Mouse (Mus musculus): ENCODE data around the gene Rpl22. TPM values are rescaled to one million over a fixed set of nuclear protein-coding genes. Genes with fewer than 3 reads are reported as not detected.
A peak's percentile ranks its signal among the peaks of the same experiment; 100 is the strongest.

Rpl22 gene
- polyA plus RNA-seq, 1 experiment from 2014 or later, result 441 TPM

DNA sequence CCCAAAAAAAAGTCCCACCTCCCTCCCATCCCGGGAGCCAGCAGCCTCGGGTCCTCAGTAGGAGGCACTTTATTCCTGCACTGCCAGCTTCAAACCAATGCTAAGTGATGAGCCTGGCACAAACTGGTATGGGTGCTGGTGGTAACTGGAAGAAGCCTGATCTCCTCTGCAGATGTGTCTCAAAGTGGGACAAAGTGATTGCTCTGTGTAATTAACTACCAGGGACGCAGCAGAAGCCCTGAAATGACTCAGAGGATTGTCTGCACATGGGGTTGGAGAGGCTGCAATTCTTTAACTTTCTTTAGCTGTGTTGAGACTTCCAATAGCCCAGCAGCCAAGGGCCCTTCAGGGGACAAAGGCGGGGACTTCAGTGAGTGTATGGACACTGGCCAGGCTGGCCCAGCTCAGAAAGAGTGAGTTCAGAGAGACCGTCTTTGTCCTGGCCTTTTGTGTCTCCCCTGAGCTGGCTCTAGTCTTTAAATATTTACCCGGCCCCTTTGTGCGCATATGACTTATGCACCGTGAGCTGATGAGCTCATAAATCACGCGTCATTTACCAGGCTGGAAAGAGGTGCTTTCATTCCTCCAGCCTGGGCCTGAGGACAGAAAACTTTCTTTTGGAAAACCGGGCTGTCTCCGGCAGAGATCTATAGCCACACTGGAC, 33.3 kb upstream of the Rpl22 start:
- Histone ChIP-seq H3K4me3 (ENCODE audit: low read depth, low read length) (no peak overlapping the region), H3K4me2 (ENCODE audit: low read depth, low read length) (no peak overlapping the region), H3K27ac (replicated peaks; ENCODE audit: low read depth, low read length) (no peak overlapping the region), H3K4me1 (ENCODE audit: control insufficient read depth, insufficient read depth, low read length) (no peaks in the 10 kb centered on the region), H3K9ac (replicated peaks; ENCODE audit: low read length) (no peak overlapping the region), H3K27me3 (ENCODE audit: control insufficient read depth, insufficient read depth, low read length) (peaks cover 54% of the 10 kb centered on the region), H3K9me3 (replicated peaks; ENCODE audit: control insufficient read depth, low read length) (no peaks in the 10 kb centered on the region), H3K36me3 (replicated peaks; ENCODE audit: control insufficient read depth, insufficient read depth, low read depth, low read length) (no peaks in the 10 kb centered on the region)
- ATAC-seq (replicated peaks; ENCODE audit: insufficient number of reproducible peaks, low FRiP score, low TSS enrichment, low read depth) (no peak), DNase-seq (ENCODE audit: low spot score) (no peak)
- WGBS, result 21% methylated on average over 12 of the region's 12 CpGs

GRCm38 (mm10) chr4:152294188-152294929, 31.2 kb upstream of the Rpl22 start:
- no peak overlapping the region for H3K4me3 ChIP-seq (ENCODE audit: low read depth, low read length)
- no peaks in the 10 kb centered on the region for H3K4me1 ChIP-seq (ENCODE audit: control insufficient read depth, insufficient read depth, low read length)

DNA sequence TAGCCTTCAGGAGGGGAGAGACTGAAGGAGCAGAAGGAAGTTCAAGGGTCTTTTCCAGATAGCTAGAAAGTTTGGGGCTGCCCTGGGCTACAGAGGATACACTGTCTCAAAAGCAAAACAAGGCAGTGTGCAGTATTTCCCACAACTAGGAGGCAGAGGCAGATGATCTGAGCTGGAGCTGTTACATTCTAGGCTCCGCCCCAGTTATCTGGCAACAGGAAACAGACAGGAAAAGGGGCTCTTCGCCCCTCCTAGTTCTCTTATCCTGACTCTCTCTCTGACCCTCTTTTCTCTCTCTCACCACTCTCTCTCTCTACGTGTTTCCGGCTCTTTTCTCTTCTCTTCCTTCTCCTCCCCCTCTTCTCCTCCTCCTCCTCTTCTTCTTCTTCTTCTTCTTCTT, 29.6 kb upstream of the Rpl22 start:
- Histone ChIP-seq H3K4me3 (ENCODE audit: low read depth, low read length) (no peak overlapping the region), H3K27me3 (ENCODE audit: control insufficient read depth, insufficient read depth, low read length) (peaks cover 26% of the 10 kb centered on the region), H3K4me1 (ENCODE audit: control insufficient read depth, insufficient read depth, low read length) (no peaks in the 10 kb centered on the region)

More at GRCm38 (mm10) chr4:152294188-152294929, 31.2 kb upstream of the Rpl22 start:
- Histone ChIP-seq H3K9me3 (replicated peaks; ENCODE audit: control insufficient read depth, low read length) (no peaks in the 10 kb centered on the region), H3K9ac (replicated peaks; ENCODE audit: low read length) (no peak overlapping the region), H3K4me2 (ENCODE audit: low read depth, low read length) (no peak overlapping the region), H3K27ac (replicated peaks; ENCODE audit: low read depth, low read length) (no peak overlapping the region), H3K36me3 (replicated peaks; ENCODE audit: control insufficient read depth, insufficient read depth, low read depth, low read length) (no peaks in the 10 kb centered on the region), H3K27me3 (ENCODE audit: control insufficient read depth, insufficient read depth, low read length) (peaks cover 40% of the 10 kb centered on the region)
- DNase-seq (ENCODE audit: low spot score) (no peak), ATAC-seq (replicated peaks; ENCODE audit: insufficient number of reproducible peaks, low FRiP score, low TSS enrichment, low read depth) (no peak)
- 49% methylated on average over 10 of the region's 10 CpGs for WGBS

GRCm38 (mm10) chr4:152296371-152296770, 29.2 kb upstream of the Rpl22 start:
- DNase-seq (ENCODE audit: low spot score) (no peak), ATAC-seq (replicated peaks; ENCODE audit: insufficient number of reproducible peaks, low FRiP score, low TSS enrichment, low read depth) (no peak)
- Histone ChIP-seq H3K9ac (replicated peaks; ENCODE audit: low read length) (no peak overlapping the region), H3K27me3 (ENCODE audit: control insufficient read depth, insufficient read depth, low read length) (peaks cover 22% of the 10 kb centered on the region), H3K4me1 (ENCODE audit: control insufficient read depth, insufficient read depth, low read length) (no peaks in the 10 kb centered on the region), H3K27ac (replicated peaks; ENCODE audit: low read depth, low read length) (no peak overlapping the region), H3K4me2 (ENCODE audit: low read depth, low read length) (peak overlapping the region; percentile 59), H3K4me3 (ENCODE audit: low read depth, low read length) (peak overlapping the region; percentile 94), H3K36me3 (replicated peaks; ENCODE audit: control insufficient read depth, insufficient read depth, low read depth, low read length) (0 out of 2 replicates have a peak, but pooled peaks cover 2% of the 10 kb centered on the region), H3K9me3 (replicated peaks; ENCODE audit: control insufficient read depth, low read length) (no peaks in the 10 kb centered on the region)
- WGBS, result 25% methylated on average over 8 of the region's 8 CpGs

More for the DNA sequence above, 29.6 kb upstream of the Rpl22 start:
- DNase-seq (ENCODE audit: low spot score), result no peak
- Histone ChIP-seq H3K9me3 (replicated peaks; ENCODE audit: control insufficient read depth, low read length) (no peaks in the 10 kb centered on the region), H3K4me2 (ENCODE audit: low read depth, low read length) (no peak overlapping the region), H3K36me3 (replicated peaks; ENCODE audit: control insufficient read depth, insufficient read depth, low read depth, low read length) (0 out of 2 replicates have a peak, but pooled peaks cover 2% of the 10 kb centered on the region), H3K9ac (replicated peaks; ENCODE audit: low read length) (no peak overlapping the region), H3K27ac (replicated peaks; ENCODE audit: low read depth, low read length) (no peak overlapping the region)
- 43% methylated on average over 4 of the region's 4 CpGs for WGBS
- ATAC-seq (replicated peaks; ENCODE audit: insufficient number of reproducible peaks, low FRiP score, low TSS enrichment, low read depth), result no peak

- H3K27me3 ChIP-seq (ENCODE audit: control insufficient read depth, insufficient read depth, low read length), result peaks cover 14% of the 10 kb centered on the region
- peak within 1 kb of the TSS; percentile 30; the same call in 1 of the 2 replicates for H3K27ac ChIP-seq (replicated peaks; ENCODE audit: low read depth, low read length)
- H3K4me3 ChIP-seq (ENCODE audit: low read depth, low read length), result peak within 1 kb of the TSS; percentile 94
- H3K9ac ChIP-seq (replicated peaks; ENCODE audit: low read length), result peak within 1 kb of the TSS; percentile 96
- H3K36me3 ChIP-seq (replicated peaks; ENCODE audit: control insufficient read depth, insufficient read depth, low read depth, low read length), result 0 out of 2 replicates have a peak, but pooled peaks cover 2% of the 10 kb centered on the region
- under 1% methylated on average over 104 of the region's 119 CpGs for WGBS
- H3K9me3 ChIP-seq (replicated peaks; ENCODE audit: control insufficient read depth, low read length), result no peaks in the 10 kb centered on the region
- peak; percentile 99 for DNase-seq (ENCODE audit: low spot score)
- peak within 1 kb of the TSS; percentile 95 for H3K4me2 ChIP-seq (ENCODE audit: low read depth, low read length)
- no peaks in the 10 kb centered on the region for H3K4me1 ChIP-seq (ENCODE audit: control insufficient read depth, insufficient read depth, low read length)
- ATAC-seq (replicated peaks; ENCODE audit: insufficient number of reproducible peaks, low FRiP score, low TSS enrichment, low read depth), result peak; percentile 90
Measured at GRCm38 (mm10) chr4:152296874-152297861, 28.4 kb upstream of the Rpl22 start, which contains the start of gene Icmt. Icmt (plus strand) TSS chr4:152297227.

DNA sequence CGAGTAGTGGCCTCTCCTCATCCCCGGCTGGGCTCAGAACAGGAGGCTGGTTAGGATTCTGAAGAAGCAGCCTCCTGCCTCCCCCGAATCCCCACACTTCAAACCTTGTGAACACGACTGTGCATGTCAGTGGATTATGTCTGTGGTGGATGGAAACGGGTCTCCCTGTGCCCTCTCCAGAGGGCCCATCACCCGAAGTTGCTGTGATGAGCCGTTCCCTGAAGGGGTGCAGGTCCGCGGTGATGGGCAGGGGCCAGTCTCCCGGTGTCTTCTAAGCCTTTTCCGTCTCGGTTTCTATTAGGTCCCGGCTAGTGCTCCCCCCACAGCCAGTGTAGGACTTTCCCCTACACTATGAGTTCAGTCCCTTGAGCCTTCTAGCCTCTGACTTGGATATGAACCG, 26.7 kb upstream of the Rpl22 start:
- DNase-seq (ENCODE audit: low spot score) (no peak), ATAC-seq (replicated peaks; ENCODE audit: insufficient number of reproducible peaks, low FRiP score, low TSS enrichment, low read depth) (no peak)
- no peaks in the 10 kb centered on the region for H3K4me1 ChIP-seq (ENCODE audit: control insufficient read depth, insufficient read depth, low read length)
- 78% methylated on average over 14 of the region's 14 CpGs for WGBS
- H3K27me3 ChIP-seq (ENCODE audit: control insufficient read depth, insufficient read depth, low read length), result no peaks in the 10 kb centered on the region; the same call in 1 of the 2 replicates
- H3K9me3 ChIP-seq (replicated peaks; ENCODE audit: control insufficient read depth, low read length), result no peaks in the 10 kb centered on the region
- 0 out of 2 replicates have a peak, but pooled peaks cover 4% of the 10 kb centered on the region for H3K36me3 ChIP-seq (replicated peaks; ENCODE audit: control insufficient read depth, insufficient read depth, low read depth, low read length)
- H3K9ac ChIP-seq (replicated peaks; ENCODE audit: low read length), result no peak overlapping the region
- no peak overlapping the region for H3K27ac ChIP-seq (replicated peaks; ENCODE audit: low read depth, low read length)
- no peak overlapping the region for H3K4me3 ChIP-seq (ENCODE audit: low read depth, low read length)
- H3K4me2 ChIP-seq (ENCODE audit: low read depth, low read length), result no peak overlapping the region

GRCm38 (mm10) chr4:152300375-152300774, 25.2 kb upstream of the Rpl22 start:
- 0 out of 2 replicates have a peak, but pooled peaks cover 4% of the 10 kb centered on the region for H3K36me3 ChIP-seq (replicated peaks; ENCODE audit: control insufficient read depth, insufficient read depth, low read depth, low read length)
- WGBS, result 91% methylated on average over 8 of the region's 8 CpGs
- no peak overlapping the region for H3K4me3 ChIP-seq (ENCODE audit: low read depth, low read length)

More at GRCm38 (mm10) chr4:152300375-152300774, 25.2 kb upstream of the Rpl22 start:
- H3K4me2 ChIP-seq (ENCODE audit: low read depth, low read length), result no peak overlapping the region
- H3K9me3 ChIP-seq (replicated peaks; ENCODE audit: control insufficient read depth, low read length), result no peaks in the 10 kb centered on the region
- no peak for ATAC-seq (replicated peaks; ENCODE audit: insufficient number of reproducible peaks, low FRiP score, low TSS enrichment, low read depth)
- H3K4me1 ChIP-seq (ENCODE audit: control insufficient read depth, insufficient read depth, low read length), result no peaks in the 10 kb centered on the region
- no peak overlapping the region for H3K27ac ChIP-seq (replicated peaks; ENCODE audit: low read depth, low read length)
- DNase-seq (ENCODE audit: low spot score), result no peak
- H3K27me3 ChIP-seq (ENCODE audit: control insufficient read depth, insufficient read depth, low read length), result no peaks in the 10 kb centered on the region; the same call in 1 of the 2 replicates
- H3K9ac ChIP-seq (replicated peaks; ENCODE audit: low read length), result no peak overlapping the region
